Mouse (Mus musculus): ENCODE measurements around the gene Ctdnep1. TPM values are rescaled to one million over a fixed set of nuclear protein-coding genes. Genes with fewer than 3 reads are reported as not detected.

Ctdnep1 gene
- polyA plus RNA-seq, 1 experiment from 2014 or later, result 29.1 TPM

DNA sequence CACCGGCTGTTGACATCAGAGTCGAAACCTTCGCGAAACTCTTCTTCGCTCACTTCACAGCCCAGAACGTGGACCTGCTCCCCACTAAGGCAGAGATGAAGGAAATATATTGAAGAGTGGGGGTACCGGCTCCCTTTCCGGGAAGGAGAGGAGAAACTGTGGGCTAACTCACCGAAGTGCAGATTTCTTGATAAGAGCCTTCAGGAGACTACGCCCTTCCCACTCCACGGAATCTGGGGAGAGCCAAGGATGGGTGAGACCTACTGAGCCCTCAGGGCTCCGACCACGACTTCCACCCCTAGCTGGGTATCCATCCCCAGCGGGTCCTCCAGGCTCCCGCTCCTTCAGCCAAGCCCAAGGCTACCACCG lies 1.1 kb upstream of the Ctdnep1 start:
- Histone ChIP-seq H3K36me3 (ENCODE audit: insufficient read depth, low read length) (peaks cover 18% of the 10 kb centered on the region), H3K4me1 (replicated peaks; ENCODE audit: insufficient read depth, low read length) (peaks cover 23% of the 10 kb centered on the region; the same call in 1 of the 2 replicates), H3K9me3 (replicated peaks; ENCODE audit: low read length) (no peaks in the 10 kb centered on the region), H3K27ac (peak overlapping the region; percentile 99), H3K9ac (ENCODE audit: low read depth, low read length) (peak overlapping the region; percentile 97), H3K4me3 (replicated peaks; ENCODE audit: low read depth, low read length) (peak overlapping the region; percentile 99), H3K4me2 (ENCODE audit: low read length) (peak overlapping the region; percentile 92), H3K27me3 (ENCODE audit: insufficient read depth, low read length) (no peaks in the 10 kb centered on the region)
- WGBS, result 2% methylated on average over 16 of the region's 16 CpGs
- DNase-seq (ENCODE audit: low spot score) (no peak), ATAC-seq (replicated peaks; ENCODE audit: low FRiP score, low read depth) (no peak)
- TF ChIP-seq CTCF (IDR thresholded peaks at IDR 0.05; ENCODE audit: low read depth), result no peak

DNA sequence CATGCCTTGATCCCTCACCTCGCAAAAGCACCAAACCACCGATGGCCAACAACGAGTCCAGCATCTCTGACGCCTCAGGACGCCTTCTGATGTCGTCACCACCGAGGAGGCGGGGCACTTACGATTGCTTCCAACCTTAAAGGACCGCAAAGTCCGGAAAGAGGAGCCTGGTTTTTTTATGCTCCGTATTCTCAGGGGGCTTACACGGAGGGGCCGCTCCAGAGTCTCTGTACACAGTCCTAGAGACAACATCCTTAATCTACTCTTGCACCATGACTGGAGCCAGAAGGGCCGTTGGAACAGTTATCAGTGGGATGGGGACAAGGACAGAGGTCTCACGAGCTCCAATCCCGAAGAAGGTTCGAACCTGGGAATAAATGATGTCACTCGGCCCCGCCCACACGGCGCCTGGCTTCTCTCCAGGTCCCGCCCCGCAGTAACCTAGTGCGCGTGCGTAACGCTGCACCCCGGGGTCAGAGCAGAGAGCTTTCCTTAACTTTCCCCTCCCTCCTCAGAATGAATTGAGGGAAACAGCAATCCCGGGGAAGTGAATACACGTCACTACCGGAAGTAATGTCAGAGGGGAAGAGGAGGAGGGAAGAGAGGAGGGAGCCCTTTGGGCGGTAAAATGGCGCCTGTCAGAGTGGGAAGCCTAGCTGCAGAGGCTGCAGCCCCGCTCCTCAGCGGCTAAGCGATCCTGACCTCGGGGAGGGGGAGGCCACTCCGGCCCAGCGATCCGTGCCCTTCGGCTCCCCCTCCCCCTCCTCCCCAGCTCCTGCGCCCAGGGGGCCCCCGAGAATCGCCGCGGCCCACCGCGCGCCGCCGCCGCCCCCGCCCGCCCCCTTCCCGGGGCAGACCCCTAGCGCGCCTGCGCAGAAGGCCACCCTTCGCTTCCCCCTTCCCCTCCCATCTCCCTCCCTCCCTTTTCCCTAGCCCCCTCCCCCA lies 488 bp upstream of the Ctdnep1 start:
- Histone ChIP-seq H3K27me3 (ENCODE audit: insufficient read depth, low read length) (no peaks in the 10 kb centered on the region), H3K4me3 (replicated peaks; ENCODE audit: low read depth, low read length) (peak overlapping the region; percentile 99), H3K4me2 (ENCODE audit: low read length) (peak overlapping the region; percentile 92), H3K27ac (peak overlapping the region; percentile 99), H3K9ac (ENCODE audit: low read depth, low read length) (peak overlapping the region; percentile 97), H3K36me3 (ENCODE audit: insufficient read depth, low read length) (peaks cover 20% of the 10 kb centered on the region; the same call in 1 of the 2 replicates), H3K4me1 (replicated peaks; ENCODE audit: insufficient read depth, low read length) (peaks cover 23% of the 10 kb centered on the region; the same call in 1 of the 2 replicates), H3K9me3 (replicated peaks; ENCODE audit: low read length) (no peaks in the 10 kb centered on the region)
- DNase-seq (ENCODE audit: low spot score), result peak; percentile 100
- ATAC-seq (replicated peaks; ENCODE audit: low FRiP score, low read depth), result peak; percentile 94
- WGBS, result under 1% methylated on average over 48 of the region's 60 CpGs
- no peak for TF ChIP-seq CTCF (IDR thresholded peaks at IDR 0.05; ENCODE audit: low read depth)

GRCm38 (mm10) chr11:69982225-69982624 lies 1.3 kb downstream of the Ctdnep1 start, which contains the start of gene Elp5:
Gene Elp5 (minus strand): TSS chr11:69982517.
- peaks cover 26% of the 10 kb centered on the region for H3K36me3 ChIP-seq (ENCODE audit: insufficient read depth, low read length)
- no peaks in the 10 kb centered on the region for H3K27me3 ChIP-seq (ENCODE audit: insufficient read depth, low read length)
- peak within 1 kb of the TSS; percentile 92 for H3K4me2 ChIP-seq (ENCODE audit: low read length)
- ATAC-seq (replicated peaks; ENCODE audit: low FRiP score, low read depth) (no peak), DNase-seq (ENCODE audit: low spot score) (no peak)
- H3K4me3 ChIP-seq (replicated peaks; ENCODE audit: low read depth, low read length), result peak within 1 kb of the TSS; percentile 99
- no peak for TF ChIP-seq CTCF (IDR thresholded peaks at IDR 0.05; ENCODE audit: low read depth)
- H3K27ac ChIP-seq, result peak within 1 kb of the TSS; percentile 99
- WGBS, result 43% methylated on average over 8 of the region's 8 CpGs
- peaks cover 23% of the 10 kb centered on the region; the same call in 1 of the 2 replicates for H3K4me1 ChIP-seq (replicated peaks; ENCODE audit: insufficient read depth, low read length)
- no peaks in the 10 kb centered on the region for H3K9me3 ChIP-seq (replicated peaks; ENCODE audit: low read length)
- H3K9ac ChIP-seq (ENCODE audit: low read depth, low read length), result peak within 1 kb of the TSS; percentile 97

DNA sequence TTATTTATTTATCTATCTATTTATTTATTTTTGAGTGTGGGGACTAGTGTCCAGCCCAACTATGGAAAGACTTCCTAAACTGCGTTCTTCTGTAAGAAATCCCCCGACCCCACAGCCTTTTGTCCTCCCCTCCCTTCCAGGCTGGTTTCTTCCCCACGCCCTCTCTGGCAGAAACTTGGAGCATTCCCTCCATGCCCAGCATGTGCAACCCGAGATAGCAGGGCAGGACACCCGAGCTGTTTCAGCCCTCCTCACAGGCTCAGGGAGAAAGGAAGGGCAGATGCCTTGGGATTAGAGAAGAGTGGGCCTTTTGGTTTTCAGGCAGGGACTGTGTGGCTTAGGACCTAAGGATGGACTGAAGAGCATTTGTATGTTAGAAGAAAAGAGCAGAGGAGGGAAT lies 1.9 kb downstream of the Ctdnep1 start:
- peak overlapping the region; percentile 97 for H3K9ac ChIP-seq (ENCODE audit: low read depth, low read length)
- no peak for TF ChIP-seq CTCF (IDR thresholded peaks at IDR 0.05; ENCODE audit: low read depth)
- H3K27ac ChIP-seq, result no peak overlapping the region; the same call in 1 of the 2 replicates
- peaks cover 31% of the 10 kb centered on the region for H3K36me3 ChIP-seq (ENCODE audit: insufficient read depth, low read length)
- whole genome bisulfite sequencing, result 14% methylated on average over 5 of the region's 5 CpGs
- H3K9me3 ChIP-seq (replicated peaks; ENCODE audit: low read length), result no peaks in the 10 kb centered on the region
- peaks cover 23% of the 10 kb centered on the region; the same call in 1 of the 2 replicates for H3K4me1 ChIP-seq (replicated peaks; ENCODE audit: insufficient read depth, low read length)
- peak overlapping the region; percentile 92 for H3K4me2 ChIP-seq (ENCODE audit: low read length)
- DNase-seq (ENCODE audit: low spot score), result peak; percentile 63
- no peak overlapping the region for H3K4me3 ChIP-seq (replicated peaks; ENCODE audit: low read depth, low read length)
- no peak for ATAC-seq (replicated peaks; ENCODE audit: low FRiP score, low read depth)
- H3K27me3 ChIP-seq (ENCODE audit: insufficient read depth, low read length), result no peaks in the 10 kb centered on the region

DNA sequence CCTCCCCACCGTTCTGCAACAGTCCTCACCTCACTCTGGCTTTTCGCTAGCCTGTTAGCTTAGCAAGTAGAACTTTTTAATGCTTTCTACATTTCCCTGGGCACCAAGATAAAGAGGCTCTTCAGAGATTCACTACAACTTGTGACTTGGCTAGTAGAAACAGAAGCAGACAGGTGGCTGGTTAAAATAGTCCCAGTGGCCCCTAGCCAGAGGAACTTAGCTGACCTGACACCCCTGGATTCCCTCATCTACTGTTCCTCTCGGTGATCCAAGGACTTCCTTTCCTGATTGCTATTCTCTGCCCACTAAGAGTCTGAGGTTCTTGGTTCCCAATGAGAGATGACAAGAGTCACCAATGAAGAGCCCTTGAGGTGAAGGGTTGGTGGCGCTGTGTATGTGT lies 2.4 kb downstream of the Ctdnep1 start:
- WGBS, result 62% methylated on average over 4 of the region's 4 CpGs
- no peak for DNase-seq (ENCODE audit: low spot score)
- Histone ChIP-seq H3K4me1 (replicated peaks; ENCODE audit: insufficient read depth, low read length) (peaks cover 23% of the 10 kb centered on the region; the same call in 1 of the 2 replicates), H3K4me3 (replicated peaks; ENCODE audit: low read depth, low read length) (no peak overlapping the region), H3K9ac (ENCODE audit: low read depth, low read length) (0 out of 2 replicates have a peak overlapping the region, but pooled peaks have one; percentile 97), H3K9me3 (replicated peaks; ENCODE audit: low read length) (no peaks in the 10 kb centered on the region), H3K27ac (no peak overlapping the region), H3K27me3 (ENCODE audit: insufficient read depth, low read length) (no peaks in the 10 kb centered on the region), H3K4me2 (ENCODE audit: low read length) (peak overlapping the region; percentile 92; the same call in 1 of the 2 replicates), H3K36me3 (ENCODE audit: insufficient read depth, low read length) (peaks cover 36% of the 10 kb centered on the region)
- no peak for TF ChIP-seq CTCF (IDR thresholded peaks at IDR 0.05; ENCODE audit: low read depth)
- no peak for ATAC-seq (replicated peaks; ENCODE audit: low FRiP score, low read depth)

DNA sequence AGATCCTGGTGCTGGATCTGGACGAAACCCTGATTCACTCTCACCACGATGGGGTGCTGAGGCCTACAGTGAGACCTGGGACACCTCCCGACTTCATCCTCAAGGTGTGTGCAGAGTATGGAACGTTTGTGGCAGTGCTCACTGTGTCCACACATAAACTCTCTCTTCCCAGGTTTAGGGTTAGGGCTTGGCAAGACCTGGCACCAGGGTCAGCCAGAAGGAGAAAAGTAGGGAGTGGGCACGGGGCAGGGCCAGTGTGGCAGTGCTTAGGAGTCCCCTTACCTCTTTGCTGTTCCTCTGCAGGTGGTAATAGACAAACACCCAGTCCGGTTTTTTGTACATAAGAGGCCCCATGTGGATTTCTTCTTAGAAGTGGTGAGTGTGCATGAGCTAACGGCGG lies 3.5 kb downstream of the Ctdnep1 start:
- ATAC-seq (replicated peaks; ENCODE audit: low FRiP score, low read depth) (no peak), DNase-seq (ENCODE audit: low spot score) (no peak)
- H3K4me1 ChIP-seq (replicated peaks; ENCODE audit: insufficient read depth, low read length), result peaks cover 21% of the 10 kb centered on the region; the same call in 1 of the 2 replicates
- TF ChIP-seq CTCF (IDR thresholded peaks at IDR 0.05; ENCODE audit: low read depth), result no peak
- H3K36me3 ChIP-seq (ENCODE audit: insufficient read depth, low read length), result peaks cover 46% of the 10 kb centered on the region
- no peak overlapping the region for H3K27ac ChIP-seq
- no peak overlapping the region for H3K4me3 ChIP-seq (replicated peaks; ENCODE audit: low read depth, low read length)
- WGBS, result 88% methylated on average over 8 of the region's 8 CpGs
- no peaks in the 10 kb centered on the region for H3K27me3 ChIP-seq (ENCODE audit: insufficient read depth, low read length)
- no peak overlapping the region for H3K9ac ChIP-seq (ENCODE audit: low read depth, low read length)
- no peak overlapping the region for H3K4me2 ChIP-seq (ENCODE audit: low read length)
- H3K9me3 ChIP-seq (replicated peaks; ENCODE audit: low read length), result no peaks in the 10 kb centered on the region

Measured in kidney, postnatal 0 days (tissue).